Mouse (Mus musculus) megakaryocyte-erythroid progenitor cell, adult 5-6 weeks (primary cell): Measurements from ENCODE around the gene Ripor1. TPM values are rescaled to one million over a fixed set of nuclear protein-coding genes. Genes with fewer than 3 reads are reported as not detected.

Experiments
- total RNA-seq, 2 experiments: library from RNA; stranded (forward) in 1 of 2; stranded (reverse) in 1 of 2; fragments of 200-1000, 215-1000 nt in 1 of 2; fragments of >200 nt in 1 of 2; fragmentation: Nextera tagmentation in 1 of 2; gene quantifications; 2 replicates each; pipeline ENCODE4 v1.2.3; 2014 to 2017

The Ripor1 gene
- total RNA-seq, 2 experiments from 2014 or later: 16.7 to 206 TPM

Other genes with a start within 250 kb of the Ripor1 start
- not detected in 2 replicates for gene Plekhg4, start 232.0 kb upstream of the Ripor1 start, total RNA-seq (2014; fragmentation: Nextera tagmentation)
- gene Plekhg4, start 232.0 kb upstream of the Ripor1 start, total RNA-seq (2017): not detected in 2 replicates
- not detected in 2 replicates for gene Kctd19, start 191.8 kb upstream of the Ripor1 start, total RNA-seq (2014; fragmentation: Nextera tagmentation)
- gene Kctd19, start 191.8 kb upstream of the Ripor1 start, total RNA-seq (2017): not detected in 2 replicates
- gene Lrrc36, start 191.7 kb upstream of the Ripor1 start, total RNA-seq (2014; fragmentation: Nextera tagmentation): 0.61 and 1.5 TPM in 2 replicates
- gene Lrrc36, start 191.7 kb upstream of the Ripor1 start, total RNA-seq (2017): 0.46 TPM in 1 of 2 replicates, not detected in the other
- gene Tppp3, start 133.7 kb upstream of the Ripor1 start, total RNA-seq (2014; fragmentation: Nextera tagmentation): 0.45 and 1.4 TPM in 2 replicates
- gene Tppp3, start 133.7 kb upstream of the Ripor1 start, total RNA-seq (2017): 1.3 TPM in 1 of 2 replicates, not detected in the other
- gene Zdhhc1, start 108.4 kb upstream of the Ripor1 start, total RNA-seq (2014; fragmentation: Nextera tagmentation): 8.4 and 12.8 TPM in 2 replicates
- gene Zdhhc1, start 108.4 kb upstream of the Ripor1 start, total RNA-seq (2017): 2.2 and 3.8 TPM in 2 replicates
- gene Hsd11b2, start 86.5 kb upstream of the Ripor1 start, total RNA-seq (2014; fragmentation: Nextera tagmentation): 0.20 TPM in 1 of 2 replicates, not detected in the other
- 0.19 TPM in 1 of 2 replicates, not detected in the other for gene Hsd11b2, start 86.5 kb upstream of the Ripor1 start, total RNA-seq (2017)
- 51.9 and 70.3 TPM in 2 replicates for gene Atp6v0d1, start 39.2 kb upstream of the Ripor1 start, total RNA-seq (2014; fragmentation: Nextera tagmentation)
- gene Atp6v0d1, start 39.2 kb upstream of the Ripor1 start, total RNA-seq (2017): 21.0 and 32.0 TPM in 2 replicates
- gene Ctcf, start 31.3 kb downstream of the Ripor1 start, total RNA-seq (2014; fragmentation: Nextera tagmentation): 96.1 and 112 TPM in 2 replicates
- gene Ctcf, start 31.3 kb downstream of the Ripor1 start, total RNA-seq (2017): 113 and 160 TPM in 2 replicates
- not detected in 2 replicates for gene Agrp, start 32.1 kb downstream of the Ripor1 start, total RNA-seq (2014; fragmentation: Nextera tagmentation)
- gene Agrp, start 32.1 kb downstream of the Ripor1 start, total RNA-seq (2017): not detected in 2 replicates
- 5.7 and 7.1 TPM in 2 replicates for gene Carmil2, start 81.0 kb downstream of the Ripor1 start, total RNA-seq (2014; fragmentation: Nextera tagmentation)
- 1.1 and 2.7 TPM in 2 replicates for gene Carmil2, start 81.0 kb downstream of the Ripor1 start, total RNA-seq (2017)
- gene Acd, start 95.8 kb downstream of the Ripor1 start, total RNA-seq (2014; fragmentation: Nextera tagmentation): 60.3 and 83.6 TPM in 2 replicates
- 20.6 and 46.8 TPM in 2 replicates for gene Acd, start 95.8 kb downstream of the Ripor1 start, total RNA-seq (2017)
- 9.1 and 16.5 TPM in 2 replicates for gene Pard6a, start 95.9 kb downstream of the Ripor1 start, total RNA-seq (2014; fragmentation: Nextera tagmentation)
- gene Pard6a, start 95.9 kb downstream of the Ripor1 start, total RNA-seq (2017): 2.6 and 13.0 TPM in 2 replicates
- gene 4933405L10Rik, start 102.4 kb downstream of the Ripor1 start, total RNA-seq (2014; fragmentation: Nextera tagmentation): not detected in 2 replicates
- not detected in 2 replicates for gene 4933405L10Rik, start 102.4 kb downstream of the Ripor1 start, total RNA-seq (2017)
- gene Enkd1, start 103.0 kb downstream of the Ripor1 start, total RNA-seq (2014; fragmentation: Nextera tagmentation): 15.8 and 25.4 TPM in 2 replicates
- 7.4 and 9.9 TPM in 2 replicates for gene Enkd1, start 103.0 kb downstream of the Ripor1 start, total RNA-seq (2017)
- 2.3 and 2.7 TPM in 2 replicates for gene Gfod2, start 153.4 kb downstream of the Ripor1 start, total RNA-seq (2014; fragmentation: Nextera tagmentation)
- gene Gfod2, start 153.4 kb downstream of the Ripor1 start, total RNA-seq (2017): 3.1 and 9.8 TPM in 2 replicates
- gene Ranbp10, start 222.1 kb downstream of the Ripor1 start, total RNA-seq (2014; fragmentation: Nextera tagmentation): 34.9 and 36.4 TPM in 2 replicates
- 8.3 and 16.0 TPM in 2 replicates for gene Ranbp10, start 222.1 kb downstream of the Ripor1 start, total RNA-seq (2017)
- gene Tsnaxip1, start 222.5 kb downstream of the Ripor1 start, total RNA-seq (2014; fragmentation: Nextera tagmentation): not detected in 2 replicates
- gene Tsnaxip1, start 222.5 kb downstream of the Ripor1 start, total RNA-seq (2017): not detected in 2 replicates
- 32.0 and 47.6 TPM in 2 replicates for gene Cenpt, start 248.0 kb downstream of the Ripor1 start, total RNA-seq (2014; fragmentation: Nextera tagmentation)
- gene Cenpt, start 248.0 kb downstream of the Ripor1 start, total RNA-seq (2017): 14.2 and 20.0 TPM in 2 replicates
- gene Thap11, start 249.9 kb downstream of the Ripor1 start, total RNA-seq (2014; fragmentation: Nextera tagmentation): 24.4 and 27.1 TPM in 2 replicates
- gene Thap11, start 249.9 kb downstream of the Ripor1 start, total RNA-seq (2017): 18.5 and 33.4 TPM in 2 replicates